Mouse (Mus musculus) erythroblast, embryonic 14.5 days (primary cell): Measurements from ENCODE around the gene Baz2b.

ENCODE experiments used
- GATA1 ChIP-seq: IDR thresholded peaks from 2 replicates; pipeline ENCODE4 v1.6.1; 2012; ENCODE audit warnings: low read length, inconsistent platforms, mixed read lengths
- TAL1 ChIP-seq: IDR thresholded peaks from 3 replicates; pipeline ENCODE4 v1.6.1; 2012; ENCODE audit warnings: low read length, inconsistent platforms, mixed read lengths

- TF ChIP-seq GATA1 (no peak), TAL1 (no peak)
Observed at GRCm38 (mm10) chr2:60023777-60024176, 185.9 kb downstream of the Baz2b start.
